Mouse (Mus musculus) midbrain, embryonic 10.5 days (tissue): Measurements from ENCODE around the gene Olfr584. TPM values are rescaled to one million over a fixed set of nuclear protein-coding genes. Genes with fewer than 3 reads are reported as not detected.

Source experiments
- DNase-seq: peaks from one replicate; pipeline ENCODE4 v3.0.0-alpha.2; 2017; ENCODE audit warnings: low spot score
- H3K27ac ChIP-seq: fragments of 300-500 bp; sonication (generic); replicated peaks from 2 replicates; pipeline ENCODE4 v1.5.1; 2016; ENCODE audit warnings: mild to moderate bottlenecking
- H3K27me3 ChIP-seq: fragments of 300-500 bp; sonication (generic); 2 replicates; pipeline ENCODE4 v1.6.1; 2016; ENCODE audit warnings: low read depth, mild to moderate bottlenecking; ENCODE audit not compliant: poor library complexity, severe bottlenecking
- H3K36me3 ChIP-seq: fragments of 300-500 bp; sonication (generic); 2 replicates; pipeline ENCODE4 v1.6.1; 2016; ENCODE audit warnings: mild to moderate bottlenecking, moderate library complexity
- H3K4me1 ChIP-seq: fragments of 300-500 bp; sonication (generic); 2 replicates; pipeline ENCODE4 v1.6.1; 2016
- H3K4me3 ChIP-seq: fragments of 300-500 bp; sonication (generic); 2 replicates; pipeline ENCODE4 v1.5.1; 2016; ENCODE audit warnings: mild to moderate bottlenecking, moderate library complexity
- H3K9me3 ChIP-seq: fragments of 300-500 bp; sonication (generic); replicated peaks from 2 replicates; pipeline ENCODE4 v1.6.1; 2016; ENCODE audit warnings: mild to moderate bottlenecking
- WGBS: fragments of 180-500 bp; shearing (Covaris S2); methylation state at CpG from one replicate; pipeline ENCODE4 v1.1.7; 2016; 5-methylcytosine and 5-hydroxymethylcytosine counted together
- polyA plus RNA-seq: library from polyadenylated mRNA; unstranded; fragments of >200 nt; fragmentation: Nextera tagmentation; extraction: Ambion mirVana; gene quantifications from 2 replicates; pipeline ENCODE4 v1.2.1, GENCODE M21; 2016

Gene Olfr584
- polyA plus RNA-seq = not detected in 2 replicates

- DNase-seq = no peak
- H3K27ac ChIP-seq = no peak within 1 kb of the TSS
- H3K27me3 ChIP-seq = no peaks in the 10 kb centered on the region
- no peak within 1 kb of the TSS for H3K4me3 ChIP-seq
- H3K4me1 ChIP-seq = no peaks in the 10 kb centered on the region
- H3K36me3 ChIP-seq = no peaks in the 10 kb centered on the region
- peaks cover 20% of the 10 kb centered on the region for H3K9me3 ChIP-seq
- WGBS = 94% methylated on average over 1 of the region's 1 CpGs
Measured at GRCm38 (mm10) chr7:103081585-103081984, at the start of gene Olfr584. Gene Olfr584 (plus strand): TSS chr7:103081885.

DNA sequence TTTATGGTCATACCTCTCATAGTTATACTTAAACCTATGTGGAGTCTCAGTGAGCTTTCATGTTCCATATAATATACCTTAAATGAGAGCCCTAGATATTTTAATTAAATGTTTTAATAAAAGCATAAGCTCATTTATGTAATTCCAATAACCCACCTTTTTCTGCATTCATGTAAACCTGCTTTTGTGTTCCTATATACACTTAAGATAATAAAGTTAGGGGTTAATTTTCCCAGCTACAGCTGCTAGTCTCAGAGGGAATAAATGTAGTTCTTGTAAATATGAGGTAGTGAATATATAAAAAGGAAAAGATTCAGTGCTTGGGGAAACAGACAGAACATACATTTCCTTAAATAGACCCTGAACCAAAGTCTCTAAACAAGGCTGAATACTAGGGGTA lies 44.0 kb upstream of the Olfr584 start, which contains the start of gene Olfr582:
Gene Olfr582, plus strand, starts transcription at position 301 of the 400 bp plus-strand sequence.
- no peak for DNase-seq
- no peaks in the 10 kb centered on the region for H3K4me1 ChIP-seq
- no peaks in the 10 kb centered on the region for H3K9me3 ChIP-seq
- no peak within 1 kb of the TSS for H3K27ac ChIP-seq
- no peaks in the 10 kb centered on the region for H3K27me3 ChIP-seq
- no peak within 1 kb of the TSS for H3K4me3 ChIP-seq
- no peaks in the 10 kb centered on the region for H3K36me3 ChIP-seq

- H3K4me1 ChIP-seq = no peaks in the 10 kb centered on the region
- WGBS = 90% methylated on average over 1 of the region's 1 CpGs
- H3K27ac ChIP-seq = no peak within 1 kb of the TSS
- H3K9me3 ChIP-seq = no peaks in the 10 kb centered on the region
- H3K27me3 ChIP-seq = no peaks in the 10 kb centered on the region
- no peak for DNase-seq
- no peak within 1 kb of the TSS for H3K4me3 ChIP-seq
- no peaks in the 10 kb centered on the region for H3K36me3 ChIP-seq
Measured at GRCm38 (mm10) chr7:103051000-103051399, 30.7 kb upstream of the Olfr584 start, which contains the start of gene Olfr583. Gene Olfr583 (plus strand): TSS chr7:103051300.

DNA sequence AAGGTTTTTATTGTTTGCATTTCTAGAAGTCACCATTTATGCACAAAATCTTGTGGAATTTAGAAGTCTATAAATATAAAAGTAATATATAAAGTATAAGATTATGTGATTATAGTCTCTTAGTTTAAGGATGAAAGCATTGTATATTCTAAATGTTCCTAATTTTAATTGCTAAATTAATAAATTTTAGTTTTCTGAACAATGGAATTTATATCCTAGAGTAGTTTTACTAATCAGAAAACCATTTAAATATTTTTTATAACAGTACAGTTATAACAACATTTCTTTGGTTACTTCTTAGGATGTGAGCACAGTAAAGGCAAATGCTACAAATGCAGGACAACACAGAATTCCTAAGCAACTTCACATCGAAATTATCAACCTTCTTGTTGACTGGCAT lies 15.7 kb downstream of the Olfr584 start, which contains the start of gene Olfr585:
Gene Olfr585, plus strand, starts transcription at position 301 of the 400 bp plus-strand sequence.
- H3K4me1 ChIP-seq = no peaks in the 10 kb centered on the region
- no peaks in the 10 kb centered on the region for H3K36me3 ChIP-seq
- H3K27ac ChIP-seq = no peak within 1 kb of the TSS
- H3K9me3 ChIP-seq = no peaks in the 10 kb centered on the region
- WGBS = 97% methylated on average over 1 of the region's 1 CpGs
- no peak for DNase-seq
- no peak within 1 kb of the TSS for H3K4me3 ChIP-seq
- H3K27me3 ChIP-seq = no peaks in the 10 kb centered on the region

- Histone ChIP-seq H3K27me3 (no peaks in the 10 kb centered on the region), H3K4me3 (no peak overlapping the region), H3K27ac (no peak overlapping the region), H3K4me1 (no peaks in the 10 kb centered on the region), H3K9me3 (no peaks in the 10 kb centered on the region), H3K36me3 (no peaks in the 10 kb centered on the region)
- DNase-seq = no peak
- WGBS = 52% methylated on average over 3 of the region's 3 CpGs
Measured at GRCm38 (mm10) chr7:103119406-103119805, 37.7 kb downstream of the Olfr584 start.

DNA sequence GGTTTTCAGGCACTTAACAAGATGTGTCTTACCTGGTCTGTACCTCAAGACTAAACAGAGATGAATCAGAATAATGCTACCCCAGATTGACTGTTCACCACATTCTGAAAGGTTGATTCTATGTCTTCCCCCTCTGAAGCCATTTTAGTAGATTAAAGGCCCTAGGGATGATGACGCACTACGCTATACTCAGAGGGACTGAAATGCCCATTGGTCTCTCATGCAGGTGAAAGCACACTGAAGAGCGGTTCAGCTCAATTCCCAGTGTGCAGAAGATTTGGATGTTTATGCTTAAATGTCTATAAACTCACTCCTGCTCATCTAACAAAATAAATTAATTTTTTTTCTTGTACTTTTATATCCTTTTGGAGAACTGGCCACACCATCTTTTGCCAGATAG lies 43.9 kb downstream of the Olfr584 start, which contains the start of gene Olfr586:
Gene Olfr586, minus strand, starts transcription at position 101 of the 400 bp plus-strand sequence.
- no peaks in the 10 kb centered on the region for H3K27me3 ChIP-seq
- H3K27ac ChIP-seq = no peak within 1 kb of the TSS
- H3K4me3 ChIP-seq = no peak within 1 kb of the TSS
- no peaks in the 10 kb centered on the region for H3K9me3 ChIP-seq
- no peak for DNase-seq
- H3K36me3 ChIP-seq = no peaks in the 10 kb centered on the region
- WGBS = 91% methylated on average over 3 of the region's 3 CpGs
- H3K4me1 ChIP-seq = no peaks in the 10 kb centered on the region

Other genes starting within 250 kb of the Olfr584 start
- gene Olfr566, start 223.1 kb upstream of the Olfr584 start, polyA plus RNA-seq = not detected in 2 replicates
- gene Olfr568, start 204.8 kb upstream of the Olfr584 start, polyA plus RNA-seq = not detected in 2 replicates
- not detected in 2 replicates for gene Olfr569, start 191.0 kb upstream of the Olfr584 start, polyA plus RNA-seq
- not detected in 2 replicates for gene Olfr570, start 187.3 kb upstream of the Olfr584 start, polyA plus RNA-seq
- not detected in 2 replicates for gene Olfr571, start 164.3 kb upstream of the Olfr584 start, polyA plus RNA-seq
- not detected in 2 replicates for gene Olfr572, start 157.5 kb upstream of the Olfr584 start, polyA plus RNA-seq
- gene Olfr573-ps1, start 139.3 kb upstream of the Olfr584 start, polyA plus RNA-seq = not detected in 2 replicates
- gene Olfr574, start 133.4 kb upstream of the Olfr584 start, polyA plus RNA-seq = not detected in 2 replicates
- not detected in 2 replicates for gene Olfr575, start 123.1 kb upstream of the Olfr584 start, polyA plus RNA-seq
- gene Olfr576, start 119.2 kb upstream of the Olfr584 start, polyA plus RNA-seq = not detected in 2 replicates
- not detected in 2 replicates for gene Olfr577, start 105.9 kb upstream of the Olfr584 start, polyA plus RNA-seq
- not detected in 2 replicates for gene Olfr578, start 92.6 kb upstream of the Olfr584 start, polyA plus RNA-seq
- not detected in 2 replicates for gene Olfr582, start 43.9 kb upstream of the Olfr584 start, polyA plus RNA-seq
- gene Olfr583, start 30.6 kb upstream of the Olfr584 start, polyA plus RNA-seq = not detected in 2 replicates
- not detected in 2 replicates for gene Olfr585, start 15.8 kb downstream of the Olfr584 start, polyA plus RNA-seq
- gene Olfr586, start 43.8 kb downstream of the Olfr584 start, polyA plus RNA-seq = not detected in 2 replicates
- gene Olfr588-ps1, start 59.0 kb downstream of the Olfr584 start, polyA plus RNA-seq = not detected in 2 replicates
- gene Olfr589, start 74.5 kb downstream of the Olfr584 start, polyA plus RNA-seq = not detected in 2 replicates
- not detected in 2 replicates for gene Olfr591, start 96.5 kb downstream of the Olfr584 start, polyA plus RNA-seq
- not detected in 2 replicates for gene Olfr592, start 102.9 kb downstream of the Olfr584 start, polyA plus RNA-seq
- not detected in 2 replicates for gene Olfr593, start 130.0 kb downstream of the Olfr584 start, polyA plus RNA-seq
- gene Olfr594, start 135.1 kb downstream of the Olfr584 start, polyA plus RNA-seq = not detected in 2 replicates
- not detected in 2 replicates for gene Usp17ld, start 170.6 kb downstream of the Olfr584 start, polyA plus RNA-seq
- not detected in 2 replicates for gene Olfr596, start 223.8 kb downstream of the Olfr584 start, polyA plus RNA-seq
- not detected in 2 replicates for gene Olfr597, start 234.4 kb downstream of the Olfr584 start, polyA plus RNA-seq
- gene Olfr598, start 241.7 kb downstream of the Olfr584 start, polyA plus RNA-seq = not detected in 2 replicates